Mouse (Mus musculus): ENCODE results near the gene Psmb4. TPM values are rescaled to one million over a fixed set of nuclear protein-coding genes. Genes with fewer than 3 reads are reported as not detected.

The Psmb4 gene
- polyA plus RNA-seq, 2 experiments, result 157 to 190 TPM

DNA sequence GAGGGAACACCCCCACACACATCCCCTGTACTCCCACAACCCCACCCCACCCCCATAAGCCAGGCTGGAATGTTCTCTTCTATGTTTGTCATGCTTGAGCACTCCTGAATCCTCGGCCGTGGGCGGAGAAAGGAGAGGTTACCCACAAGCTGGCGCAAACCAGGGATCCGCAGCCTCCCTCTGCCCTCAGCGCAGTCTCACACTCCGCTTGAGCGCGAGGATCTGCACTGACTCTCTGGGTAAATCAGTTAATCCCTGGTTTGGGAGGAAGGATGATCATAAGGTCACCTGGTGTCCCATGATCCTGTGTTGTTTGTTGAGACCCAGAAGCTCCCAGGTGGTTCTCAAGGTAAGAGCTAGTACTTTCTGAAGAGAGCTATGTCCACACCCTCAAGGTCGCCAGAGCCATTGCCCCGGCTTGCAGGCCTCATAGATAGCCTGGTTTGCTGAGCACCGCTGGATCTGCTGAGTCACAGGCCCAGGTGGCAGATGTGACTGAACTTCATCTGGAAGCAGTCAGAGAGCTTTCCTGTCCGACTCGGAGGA, 31.1 kb upstream of the Psmb4 start:
- peak; percentile 54 to 59 (median 54) for DNase-seq (ENCODE audit: low read depth in 3 of 3, low spot score in 3 of 3)
- peaks cover 13 to 24% of the 10 kb centered on the region in 2 experiments for H3K4me1 ChIP-seq (replicated peaks; ENCODE audit: control insufficient read depth in 2 of 2, insufficient read depth in 2 of 2, low read length in 1 of 2)
- peak overlapping the region; percentile 29; the same call in 1 of the 2 replicates for H3K4me2 ChIP-seq (ENCODE audit: low read depth)
- 52% methylated on average over 14 of the region's 14 CpGs for WGBS (ENCODE audit: insufficient replicate concordance)
- no peak overlapping the region for H3K4me3 ChIP-seq (ENCODE audit: insufficient read depth in 1 of 2, low read depth in 2 of 2, low read length in 2 of 2)
- TF ChIP-seq EP300 (IDR thresholded peaks at IDR 0.05; ENCODE audit: low read depth) (no peak), CTCF (IDR thresholded peaks at IDR 0.05; ENCODE audit: low read depth) (no peak)
- no peaks in the 10 kb centered on the region for H3K27me3 ChIP-seq (ENCODE audit: control insufficient read depth, insufficient read depth, low read length)
- peak overlapping the region; percentile 59 for H3K27ac ChIP-seq
- H3K36me3 ChIP-seq (replicated peaks; ENCODE audit: control insufficient read depth, insufficient read depth, low read depth), result no peaks in the 10 kb centered on the region
- ATAC-seq (ENCODE audit: insufficient read depth), result peak; percentile 85
- peak overlapping the region; percentile 45 for H3K9ac ChIP-seq (replicated peaks)
- no peaks in the 10 kb centered on the region for H3K9me3 ChIP-seq (ENCODE audit: control insufficient read depth, low read length)

DNA sequence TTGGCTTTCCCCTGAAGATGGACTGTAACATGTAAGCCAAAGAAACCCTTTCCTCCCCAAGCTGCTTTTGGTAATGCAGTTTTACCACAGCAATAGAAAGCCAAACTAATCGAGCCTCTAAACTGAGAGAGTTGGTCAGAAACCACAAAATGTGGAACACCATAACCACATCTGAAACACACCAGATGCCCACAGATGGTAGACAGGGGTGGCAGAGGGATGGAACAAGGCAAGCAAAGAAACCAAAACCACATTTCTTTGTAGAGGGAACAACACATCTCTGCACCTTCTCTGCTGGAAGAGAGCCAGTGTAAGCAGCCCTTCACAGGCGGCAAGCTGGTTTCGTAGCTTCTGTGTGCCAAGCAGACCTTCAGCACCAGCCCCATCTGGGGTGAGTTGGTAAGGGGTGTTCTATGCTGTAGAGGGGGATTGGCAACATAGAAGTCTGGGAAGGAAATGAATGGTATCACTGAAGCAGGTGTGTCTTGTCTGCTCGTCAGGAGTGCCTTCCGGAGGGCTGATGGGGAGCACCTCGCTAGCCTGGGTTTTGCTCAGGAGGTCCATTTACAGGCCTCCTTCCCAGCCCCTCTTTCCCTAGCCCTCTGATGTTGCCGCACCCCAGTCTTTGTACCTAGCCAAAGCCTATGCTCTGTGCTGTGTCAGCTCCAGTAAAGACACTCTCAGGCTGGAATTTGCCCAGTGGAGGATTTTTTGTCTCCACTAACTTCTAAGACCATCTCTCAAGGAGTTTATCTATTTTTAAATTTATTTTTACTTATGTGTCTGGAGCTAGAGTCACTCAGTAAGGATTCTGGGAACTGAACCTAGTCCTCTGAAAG, 29.4 kb upstream of the Psmb4 start:
- no peak for DNase-seq (ENCODE audit: low read depth in 3 of 3, low spot score in 3 of 3)
- Histone ChIP-seq H3K9ac (replicated peaks) (no peak overlapping the region), H3K36me3 (replicated peaks; ENCODE audit: control insufficient read depth, insufficient read depth, low read depth) (no peaks in the 10 kb centered on the region), H3K9me3 (ENCODE audit: control insufficient read depth, low read length) (no peaks in the 10 kb centered on the region), H3K4me2 (ENCODE audit: low read depth) (no peak overlapping the region), H3K4me3 (ENCODE audit: insufficient read depth in 1 of 2, low read depth in 2 of 2, low read length in 2 of 2) (no peak overlapping the region), H3K27ac (no peak overlapping the region), H3K27me3 (ENCODE audit: control insufficient read depth, insufficient read depth, low read length) (no peaks in the 10 kb centered on the region), H3K4me1 (replicated peaks; ENCODE audit: control insufficient read depth in 2 of 2, insufficient read depth in 2 of 2, low read length in 1 of 2) (peaks cover 13 to 22% of the 10 kb centered on the region in 2 experiments)
- no peak for TF ChIP-seq EP300 (IDR thresholded peaks at IDR 0.05; ENCODE audit: low read depth)
- no peak for TF ChIP-seq CTCF (IDR thresholded peaks at IDR 0.05; ENCODE audit: low read depth)
- no peak for ATAC-seq (ENCODE audit: insufficient read depth)
- WGBS (ENCODE audit: insufficient replicate concordance), result 68% methylated on average over 7 of the region's 7 CpGs

DNA sequence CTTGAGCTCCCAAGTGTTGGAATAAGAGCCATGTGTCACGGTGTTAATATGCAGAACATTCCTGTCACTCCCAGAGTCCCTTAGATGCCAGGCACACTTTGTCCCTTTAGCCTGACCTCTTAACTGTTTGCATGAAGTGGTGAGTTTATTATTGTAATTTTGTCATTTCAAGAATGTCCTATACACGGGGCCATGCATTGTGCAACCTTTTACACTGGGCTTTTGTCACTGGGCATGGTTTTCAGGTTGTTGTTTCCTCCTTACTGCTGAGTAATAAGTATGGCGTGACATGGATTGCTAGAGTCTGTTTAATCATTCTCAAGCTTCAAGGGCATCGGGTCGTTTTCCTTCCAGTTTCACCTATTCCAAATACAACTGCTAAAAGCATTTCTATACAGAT, 27.0 kb upstream of the Psmb4 start:
- WGBS (ENCODE audit: insufficient replicate concordance), result 58% methylated on average over 5 of the region's 5 CpGs
- Histone ChIP-seq H3K4me1 (replicated peaks; ENCODE audit: control insufficient read depth in 2 of 2, insufficient read depth in 2 of 2, low read length in 1 of 2) (peaks cover 13 to 14% of the 10 kb centered on the region in 2 experiments), H3K9ac (replicated peaks) (no peak overlapping the region), H3K36me3 (replicated peaks; ENCODE audit: control insufficient read depth, insufficient read depth, low read depth) (no peaks in the 10 kb centered on the region), H3K27ac (no peak overlapping the region), H3K27me3 (ENCODE audit: control insufficient read depth, insufficient read depth, low read length) (no peaks in the 10 kb centered on the region), H3K4me3 (ENCODE audit: insufficient read depth in 1 of 2, low read depth in 2 of 2, low read length in 2 of 2) (no peak overlapping the region), H3K9me3 (ENCODE audit: control insufficient read depth, low read length) (no peaks in the 10 kb centered on the region), H3K4me2 (ENCODE audit: low read depth) (no peak overlapping the region)
- ATAC-seq (ENCODE audit: insufficient read depth), result no peak
- no peak for DNase-seq (ENCODE audit: low read depth in 3 of 3, low spot score in 3 of 3)
- TF ChIP-seq CTCF (IDR thresholded peaks at IDR 0.05; ENCODE audit: low read depth) (no peak), EP300 (IDR thresholded peaks at IDR 0.05; ENCODE audit: low read depth) (no peak)

DNA sequence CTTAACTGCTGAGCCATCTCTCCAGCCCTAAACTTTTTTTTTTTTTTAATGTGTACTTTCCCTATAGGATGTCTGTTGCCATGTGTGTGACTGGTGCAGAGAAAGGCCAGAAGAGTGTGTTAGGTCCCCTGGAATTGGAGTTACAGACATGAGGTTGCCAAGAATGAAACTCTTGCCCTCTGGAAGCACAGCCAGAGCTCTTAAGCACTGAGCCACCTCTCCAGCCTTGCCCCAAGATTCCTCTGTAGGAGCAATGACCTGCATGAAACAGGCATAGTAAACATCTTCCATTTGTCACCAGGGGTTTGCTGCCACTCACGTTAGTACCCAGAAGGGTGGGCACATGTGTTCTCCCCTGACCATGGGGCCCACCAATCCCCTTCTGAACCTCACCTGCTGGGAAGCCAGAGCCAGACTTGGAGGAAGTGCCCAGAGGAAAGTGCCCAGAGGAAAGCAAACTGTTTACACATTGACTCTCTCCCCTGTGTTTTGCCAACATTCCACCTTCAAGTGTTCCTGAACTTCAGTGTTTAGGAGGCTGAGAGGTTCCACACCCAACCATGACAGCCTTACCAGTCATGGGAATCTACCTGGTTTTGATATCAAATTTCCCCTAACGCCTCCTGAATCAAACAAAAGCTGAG, 24.4 kb upstream of the Psmb4 start:
- WGBS (ENCODE audit: insufficient replicate concordance), result 74% methylated on average over 2 of the region's 2 CpGs

DNA sequence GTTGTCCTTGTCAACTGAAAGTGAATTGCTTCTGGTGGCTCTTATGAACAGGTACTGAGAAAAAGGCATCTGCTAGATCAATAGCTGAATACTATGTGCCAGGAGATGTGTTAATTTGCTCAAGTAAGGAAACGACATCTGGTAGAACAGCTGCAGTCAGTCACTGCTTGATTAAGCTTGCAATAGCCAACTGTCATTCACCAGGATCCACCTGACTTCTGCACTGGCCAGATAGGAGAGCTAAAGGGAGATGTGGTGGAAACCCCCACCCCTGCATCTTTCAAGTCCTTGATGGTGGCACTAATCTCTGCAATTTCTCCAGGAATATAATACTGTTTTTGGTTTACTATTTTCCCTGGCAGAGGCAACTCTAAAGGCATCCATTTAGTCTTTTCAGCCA, 19.7 kb upstream of the Psmb4 start:
- Histone ChIP-seq H3K27ac (peak overlapping the region; percentile 37), H3K9me3 (ENCODE audit: control insufficient read depth, low read length) (no peaks in the 10 kb centered on the region), H3K4me1 (replicated peaks; ENCODE audit: control insufficient read depth in 2 of 2, insufficient read depth in 2 of 2, low read length in 1 of 2) (peaks cover 5 to 12% of the 10 kb centered on the region in 2 experiments; a peak in 3 of 4 replicates), H3K36me3 (replicated peaks; ENCODE audit: control insufficient read depth, insufficient read depth, low read depth) (no peaks in the 10 kb centered on the region), H3K27me3 (ENCODE audit: control insufficient read depth, insufficient read depth, low read length) (no peaks in the 10 kb centered on the region), H3K4me2 (ENCODE audit: low read depth) (no peak overlapping the region), H3K4me3 (ENCODE audit: insufficient read depth in 1 of 2, low read depth in 2 of 2, low read length in 2 of 2) (no peak overlapping the region), H3K9ac (replicated peaks) (no peak overlapping the region)
- ATAC-seq (ENCODE audit: insufficient read depth) (peak; percentile 77), DNase-seq (ENCODE audit: low read depth in 3 of 3, low spot score in 3 of 3) (peak; percentile 48 to 62 (median 55))
- TF ChIP-seq CTCF (IDR thresholded peaks at IDR 0.05; ENCODE audit: low read depth) (no peak), EP300 (IDR thresholded peaks at IDR 0.05; ENCODE audit: low read depth) (peak; percentile 96)
- WGBS (ENCODE audit: insufficient replicate concordance), result 9% methylated on average over 1 of the region's 1 CpGs

More for the DNA sequence above, 24.4 kb upstream of the Psmb4 start:
- Histone ChIP-seq H3K27ac (no peak overlapping the region), H3K4me1 (replicated peaks; ENCODE audit: control insufficient read depth in 2 of 2, insufficient read depth in 2 of 2, low read length in 1 of 2) (peaks cover 5 to 9% of the 10 kb centered on the region in 2 experiments; a peak in 3 of 4 replicates), H3K9ac (replicated peaks) (no peak overlapping the region), H3K4me3 (ENCODE audit: insufficient read depth in 1 of 2, low read depth in 2 of 2, low read length in 2 of 2) (no peak overlapping the region), H3K4me2 (ENCODE audit: low read depth) (no peak overlapping the region), H3K27me3 (ENCODE audit: control insufficient read depth, insufficient read depth, low read length) (no peaks in the 10 kb centered on the region), H3K9me3 (ENCODE audit: control insufficient read depth, low read length) (no peaks in the 10 kb centered on the region), H3K36me3 (replicated peaks; ENCODE audit: control insufficient read depth, insufficient read depth, low read depth) (no peaks in the 10 kb centered on the region)
- ATAC-seq (ENCODE audit: insufficient read depth) (no peak), DNase-seq (ENCODE audit: low read depth in 3 of 3, low spot score in 3 of 3) (no peak)
- TF ChIP-seq EP300 (IDR thresholded peaks at IDR 0.05; ENCODE audit: low read depth) (no peak), CTCF (IDR thresholded peaks at IDR 0.05; ENCODE audit: low read depth) (no peak)
